Comparison of ENCODE assay signal across 7 mouse cellular contexts in the genomic region with DNA sequence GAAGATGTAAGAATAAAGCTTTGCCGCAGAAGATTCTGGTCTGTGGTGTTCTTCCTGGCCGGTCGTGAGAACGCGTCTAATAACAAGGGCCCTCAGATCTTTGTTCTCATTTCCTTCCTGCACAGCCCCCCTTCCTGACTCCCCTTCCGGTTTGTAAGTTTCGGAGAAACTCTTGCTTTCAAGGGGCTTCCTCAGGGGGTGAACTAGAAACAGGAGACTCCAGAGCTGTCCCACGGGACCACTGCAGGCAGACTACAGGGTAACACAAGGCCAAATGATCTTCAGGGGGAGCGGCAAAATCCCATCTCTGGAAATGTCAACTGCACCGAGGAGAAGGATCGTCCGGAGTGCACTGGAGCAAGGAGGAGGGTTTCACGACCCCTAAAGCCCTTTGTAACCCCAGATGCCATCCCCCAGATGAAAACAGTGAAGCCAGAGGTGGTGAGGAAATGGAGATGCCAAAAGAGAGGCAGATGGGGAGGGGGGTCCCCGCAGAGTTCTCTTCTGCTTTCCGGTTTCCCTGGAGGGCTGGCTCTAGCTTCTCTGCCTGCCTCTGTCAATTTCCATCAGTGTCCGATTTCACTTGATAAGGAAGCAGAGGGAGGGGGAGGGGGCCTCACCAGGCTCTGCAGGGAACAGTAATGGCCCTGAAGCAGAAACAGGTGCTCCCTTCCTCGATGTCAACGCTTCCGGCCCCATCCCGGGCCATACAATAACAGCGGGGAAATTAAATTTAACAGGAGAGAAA. TPM values are rescaled to one million over a fixed set of nuclear protein-coding genes. Genes with fewer than 3 reads are reported as not detected.
DNase-seq lines count a peak whose midpoint lies in the region; TF ChIP-seq lines count a peak whose summit lies in the region.

No protein-coding gene starts in this region.

- DNase-seq in Muller cell, postnatal 12 days (ENCODE audit: inconsistent ontology term), result peak; percentile 24
- peak; percentile 56 for DNase-seq in brain, embryonic 14.5 days (ENCODE audit: low read depth)
- peak; percentile 17 to 44 for DNase-seq in heart, adult 9 months (ENCODE audit: low spot score in 2 of 2)
- peak; percentile 13 to 32 for DNase-seq in kidney, adult 8-10 months
- DNase-seq in lung, postnatal 25 days (ENCODE audit: low spot score), result peak; percentile 61
- DNase-seq in spleen, postnatal 10 days (ENCODE audit: low spot score in 2 of 2), result peak; percentile 24 to 54
- DNase-seq in left cerebral cortex, adult 11 months (ENCODE audit: low spot score), result no peak

- no peak for TF ChIP-seq POLR2A in brain, embryonic 14.5 days (IDR thresholded peaks at IDR 0.05; ENCODE audit: borderline replicate concordance, extremely low read depth, insufficient read depth, insufficient read length, poor library complexity, severe bottlenecking)

- TF ChIP-seq CTCF in brain, embryonic 14.5 days (IDR thresholded peaks at IDR 0.05; ENCODE audit: borderline replicate concordance, extremely low read depth, insufficient read depth, insufficient read length), result no peak

RNA-seq across cellular contexts. Expression of gene Bex6, which starts 20.8 kb away (rescaled TPM):
- not detected in 2 replicates for polyA plus RNA-seq in brain, embryonic 14.5 days (2012; rRNA removed)

RNA-seq across cellular contexts. Expression of gene Nrros, which starts 35.0 kb away (rescaled TPM):
- polyA plus RNA-seq in brain, embryonic 14.5 days (2012; rRNA removed), result 6.8 and 8.8 TPM in 2 replicates

RNA-seq across cellular contexts. Expression of gene Fbxo45, which starts 46.5 kb away (rescaled TPM):
- polyA plus RNA-seq in brain, embryonic 14.5 days (2012; rRNA removed), result 22.1 and 27.0 TPM in 2 replicates

RNA-seq across cellular contexts. Expression of gene Wdr53, which starts 46.6 kb away (rescaled TPM):
- polyA plus RNA-seq in brain, embryonic 14.5 days (2012; rRNA removed), result 9.9 and 12.3 TPM in 2 replicates
